Mouse (Mus musculus): Measurements from ENCODE around the gene Mfsd14a. TPM values are rescaled to one million over a fixed set of nuclear protein-coding genes. Genes with fewer than 3 reads are reported as not detected.
A peak's percentile ranks its signal among the peaks of the same experiment; 100 is the strongest.
"Not testable (repeated sequence)": the region's sequence is repeated elsewhere in the genome, so short reads cannot be mapped to it uniquely, and the experiment has no call there.

Gene Mfsd14a
- polyA plus RNA-seq, 1 experiment from 2014 or later = 91.8 TPM

DNA sequence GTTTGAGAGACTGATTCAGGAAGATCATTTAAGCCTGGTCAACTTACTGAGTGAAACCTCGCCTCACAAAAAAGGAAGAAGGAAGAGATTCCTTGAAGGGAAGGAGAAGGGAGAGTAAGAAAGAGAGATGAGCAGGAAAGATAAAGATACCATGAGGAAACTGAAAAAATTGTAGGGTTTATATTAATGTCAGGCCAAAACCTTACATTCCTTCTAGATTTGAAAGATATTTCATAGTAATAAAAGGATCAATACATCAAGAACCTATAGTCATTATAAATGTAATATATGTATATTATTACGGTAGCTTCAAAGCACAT, 33.1 kb upstream of the Mfsd14a start:
- no peak for DNase-seq (ENCODE audit: low spot score)
- H3K27ac ChIP-seq (ENCODE audit: low read depth) = no peak overlapping the region
- no peaks in the 10 kb centered on the region for H3K4me1 ChIP-seq (replicated peaks; ENCODE audit: control insufficient read depth, insufficient read depth, low read length)
- WGBS = 88% methylated on average over 2 of the region's 2 CpGs
- no peak overlapping the region for H3K9ac ChIP-seq (ENCODE audit: low read length)
- no peak overlapping the region for H3K4me2 ChIP-seq (ENCODE audit: low read length)
- H3K27me3 ChIP-seq (replicated peaks; ENCODE audit: control insufficient read depth, insufficient read depth, low read length) = no peaks in the 10 kb centered on the region
- H3K9me3 ChIP-seq (ENCODE audit: control insufficient read depth, low read length) = no peaks in the 10 kb centered on the region
- no peaks in the 10 kb centered on the region; the same call in 1 of the 2 replicates for H3K36me3 ChIP-seq (ENCODE audit: control insufficient read depth, insufficient read depth, low read length)
- no peak for ATAC-seq (replicated peaks; ENCODE audit: low FRiP score, low TSS enrichment, low read depth)
- H3K4me3 ChIP-seq (ENCODE audit: low read depth, low read length) = no peak overlapping the region

DNA sequence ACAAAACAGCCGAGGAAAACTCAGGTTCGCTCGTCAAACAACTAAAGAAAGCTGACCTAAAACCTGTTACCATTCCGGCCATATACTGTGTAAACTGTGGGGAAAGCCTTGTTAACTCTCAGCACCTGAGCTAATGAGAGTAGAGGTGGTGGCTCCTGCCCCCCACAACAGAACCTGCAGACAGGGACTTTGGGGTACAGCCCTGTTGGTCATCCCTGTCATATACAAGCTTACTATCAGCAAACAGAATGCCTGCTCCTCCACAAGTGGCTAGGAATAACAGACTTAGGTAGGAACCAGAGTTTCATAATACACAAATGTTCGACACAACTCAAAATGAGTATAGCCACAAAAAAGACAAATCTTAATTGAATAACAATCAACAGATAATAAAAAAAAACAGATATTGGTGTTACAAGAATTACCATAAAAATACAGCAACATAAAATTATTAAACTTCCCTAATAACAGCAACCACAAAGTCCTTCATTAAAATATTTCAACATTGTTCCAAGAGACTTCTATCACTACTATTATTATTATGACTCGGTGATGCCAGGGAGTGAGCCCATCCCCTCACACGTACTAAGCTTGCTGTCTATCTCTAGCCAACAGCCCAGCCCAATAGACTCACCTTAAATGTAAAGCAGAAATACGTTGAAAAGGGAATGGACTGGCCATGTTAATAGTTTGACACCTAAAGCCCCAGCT, 32.6 kb upstream of the Mfsd14a start:
- no peak overlapping the region for H3K4me2 ChIP-seq (ENCODE audit: low read length)
- ATAC-seq (replicated peaks; ENCODE audit: low FRiP score, low TSS enrichment, low read depth) (no peak), DNase-seq (ENCODE audit: low spot score) (no peak)
- no peak overlapping the region for H3K27ac ChIP-seq (ENCODE audit: low read depth)
- no peak overlapping the region for H3K9ac ChIP-seq (ENCODE audit: low read length)
- H3K4me3 ChIP-seq (ENCODE audit: low read depth, low read length) = no peak overlapping the region
- no peaks in the 10 kb centered on the region for H3K9me3 ChIP-seq (ENCODE audit: control insufficient read depth, low read length)
- no peaks in the 10 kb centered on the region for H3K4me1 ChIP-seq (replicated peaks; ENCODE audit: control insufficient read depth, insufficient read depth, low read length)
- WGBS = 87% methylated on average over 8 of the region's 8 CpGs
- no peaks in the 10 kb centered on the region for H3K27me3 ChIP-seq (replicated peaks; ENCODE audit: control insufficient read depth, insufficient read depth, low read length)
- H3K36me3 ChIP-seq (ENCODE audit: control insufficient read depth, insufficient read depth, low read length) = no peaks in the 10 kb centered on the region; the same call in 1 of the 2 replicates

- Histone ChIP-seq H3K36me3 (ENCODE audit: control insufficient read depth, insufficient read depth, low read length) (no peaks in the 10 kb centered on the region; the same call in 1 of the 2 replicates), H3K4me3 (ENCODE audit: low read depth, low read length) (no peak overlapping the region), H3K9me3 (ENCODE audit: control insufficient read depth, low read length) (no peaks in the 10 kb centered on the region), H3K27me3 (replicated peaks; ENCODE audit: control insufficient read depth, insufficient read depth, low read length) (no peaks in the 10 kb centered on the region), H3K4me2 (ENCODE audit: low read length) (no peak overlapping the region), H3K27ac (ENCODE audit: low read depth) (no peak overlapping the region), H3K9ac (ENCODE audit: low read length) (no peak overlapping the region), H3K4me1 (replicated peaks; ENCODE audit: control insufficient read depth, insufficient read depth, low read length) (no peaks in the 10 kb centered on the region)
- 92% methylated on average over 3 of the region's 3 CpGs for WGBS
- no peak for DNase-seq (ENCODE audit: low spot score)
- no peak for ATAC-seq (replicated peaks; ENCODE audit: low FRiP score, low TSS enrichment, low read depth)
Measured at GRCm38 (mm10) chr3:116694312-116694711, 31.8 kb upstream of the Mfsd14a start.

DNA sequence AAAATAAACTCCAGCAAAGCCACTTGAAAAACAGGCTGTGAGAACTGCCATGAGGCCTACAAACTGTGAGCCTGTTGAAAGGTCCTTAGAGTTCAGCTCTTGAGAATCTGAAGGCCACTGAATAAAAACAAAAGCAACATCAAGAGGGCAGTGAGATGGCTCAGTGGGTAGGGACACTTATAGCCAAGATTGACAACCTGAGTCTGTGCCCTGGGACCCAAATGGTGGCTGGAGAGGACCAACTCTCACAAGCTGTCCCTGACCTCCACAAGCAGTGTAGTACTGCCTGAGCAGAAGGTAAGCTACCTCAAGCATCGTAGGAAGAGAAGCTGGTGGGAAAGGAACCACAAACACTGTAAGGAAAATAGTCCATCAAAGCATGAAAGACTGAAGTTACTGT, 18.7 kb upstream of the Mfsd14a start, which contains the start of gene Gm43191:
Gm43191 (minus strand) TSS at position 101 of the 400 bp plus-strand sequence.
- no peaks in the 10 kb centered on the region for H3K9me3 ChIP-seq (ENCODE audit: control insufficient read depth, low read length)
- no peak within 1 kb of the TSS for H3K27ac ChIP-seq (ENCODE audit: low read depth)
- no peak within 1 kb of the TSS for H3K9ac ChIP-seq (ENCODE audit: low read length)
- ATAC-seq (replicated peaks; ENCODE audit: low FRiP score, low TSS enrichment, low read depth) = no peak
- H3K4me2 ChIP-seq (ENCODE audit: low read length) = no peak within 1 kb of the TSS
- H3K4me3 ChIP-seq (ENCODE audit: low read depth, low read length) = no peak within 1 kb of the TSS
- WGBS = 94% methylated on average over 1 of the region's 1 CpGs
- DNase-seq (ENCODE audit: low spot score) = no peak
- H3K4me1 ChIP-seq (replicated peaks; ENCODE audit: control insufficient read depth, insufficient read depth, low read length) = no peaks in the 10 kb centered on the region
- H3K36me3 ChIP-seq (ENCODE audit: control insufficient read depth, insufficient read depth, low read length) = 0 out of 2 replicates have a peak, but pooled peaks cover 20% of the 10 kb centered on the region
- H3K27me3 ChIP-seq (replicated peaks; ENCODE audit: control insufficient read depth, insufficient read depth, low read length) = no peaks in the 10 kb centered on the region

GRCm38 (mm10) chr3:116664281-116664680, 1.8 kb upstream of the Mfsd14a start:
- DNase-seq (ENCODE audit: low spot score); ATAC-seq (replicated peaks; ENCODE audit: low FRiP score, low TSS enrichment, low read depth); H3K4me3 ChIP-seq (ENCODE audit: low read depth, low read length); H3K9me3 ChIP-seq (ENCODE audit: control insufficient read depth, low read length); H3K9ac ChIP-seq (ENCODE audit: low read length); H3K27me3 ChIP-seq (replicated peaks; ENCODE audit: control insufficient read depth, insufficient read depth, low read length); H3K4me2 ChIP-seq (ENCODE audit: low read length); H3K27ac ChIP-seq (ENCODE audit: low read depth); H3K36me3 ChIP-seq (ENCODE audit: control insufficient read depth, insufficient read depth, low read length): not testable (repeated sequence)
- H3K4me1 ChIP-seq (replicated peaks; ENCODE audit: control insufficient read depth, insufficient read depth, low read length) = peaks cover 10% of the 10 kb centered on the region; the same call in 1 of the 2 replicates
- WGBS = 89% methylated on average over 9 of the region's 9 CpGs

GRCm38 (mm10) chr3:116661870-116662414, 535 bp downstream of the Mfsd14a start:
- no peaks in the 10 kb centered on the region for H3K27me3 ChIP-seq (replicated peaks; ENCODE audit: control insufficient read depth, insufficient read depth, low read length)
- H3K36me3 ChIP-seq (ENCODE audit: control insufficient read depth, insufficient read depth, low read length) = no peaks in the 10 kb centered on the region
- ATAC-seq (replicated peaks; ENCODE audit: low FRiP score, low TSS enrichment, low read depth) (peak; percentile 87), DNase-seq (ENCODE audit: low spot score) (no peak)
- H3K4me2 ChIP-seq (ENCODE audit: low read length) = peak overlapping the region; percentile 83
- 0% methylated on average over 60 of the region's 68 CpGs for WGBS
- H3K9me3 ChIP-seq (ENCODE audit: control insufficient read depth, low read length) = no peaks in the 10 kb centered on the region
- peaks cover 10% of the 10 kb centered on the region; the same call in 1 of the 2 replicates for H3K4me1 ChIP-seq (replicated peaks; ENCODE audit: control insufficient read depth, insufficient read depth, low read length)
- H3K9ac ChIP-seq (ENCODE audit: low read length) = peak overlapping the region; percentile 89
- peak overlapping the region; percentile 88 for H3K4me3 ChIP-seq (ENCODE audit: low read depth, low read length)
- H3K27ac ChIP-seq (ENCODE audit: low read depth) = peak overlapping the region; percentile 89

DNA sequence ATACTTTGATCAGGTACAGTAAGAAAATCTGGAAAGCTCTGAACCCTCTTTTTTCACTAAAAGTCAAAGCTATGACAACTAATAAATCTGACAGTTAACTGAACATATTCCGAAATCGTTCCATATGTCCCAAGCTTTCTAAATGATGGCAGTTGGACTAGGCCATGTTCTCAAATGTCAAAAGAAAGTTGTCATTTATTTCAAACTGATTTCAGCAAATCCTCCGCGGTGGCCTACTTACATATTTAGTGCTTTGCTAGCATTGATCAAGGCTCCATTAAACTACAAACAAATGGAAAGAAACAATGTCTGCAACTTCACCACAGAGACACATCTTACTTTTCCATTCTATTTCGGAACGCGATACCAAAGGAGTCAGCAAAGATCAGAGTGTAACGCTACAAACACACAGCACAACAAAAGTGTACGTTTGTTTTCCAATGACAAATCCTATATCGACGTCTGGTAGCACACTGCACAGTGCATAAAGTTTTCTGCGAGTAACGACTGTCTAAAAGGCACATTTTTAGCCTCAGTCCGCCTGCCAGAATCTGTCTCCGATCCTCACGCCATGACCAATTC, 1.1 kb downstream of the Mfsd14a start:
- no peak for DNase-seq (ENCODE audit: low spot score)
- 4% methylated on average over 16 of the region's 16 CpGs for WGBS
- H3K9ac ChIP-seq (ENCODE audit: low read length) = peak overlapping the region; percentile 89
- H3K9me3 ChIP-seq (ENCODE audit: control insufficient read depth, low read length) = no peaks in the 10 kb centered on the region
- H3K36me3 ChIP-seq (ENCODE audit: control insufficient read depth, insufficient read depth, low read length) = no peaks in the 10 kb centered on the region
- peak overlapping the region; percentile 83 for H3K4me2 ChIP-seq (ENCODE audit: low read length)
- peak overlapping the region; percentile 89 for H3K27ac ChIP-seq (ENCODE audit: low read depth)
- no peaks in the 10 kb centered on the region for H3K27me3 ChIP-seq (replicated peaks; ENCODE audit: control insufficient read depth, insufficient read depth, low read length)
- H3K4me3 ChIP-seq (ENCODE audit: low read depth, low read length) = peak overlapping the region; percentile 88
- ATAC-seq (replicated peaks; ENCODE audit: low FRiP score, low TSS enrichment, low read depth) = no peak
- peaks cover 10% of the 10 kb centered on the region; the same call in 1 of the 2 replicates for H3K4me1 ChIP-seq (replicated peaks; ENCODE audit: control insufficient read depth, insufficient read depth, low read length)

- no peaks in the 10 kb centered on the region for H3K27me3 ChIP-seq (replicated peaks; ENCODE audit: control insufficient read depth, insufficient read depth, low read length)
- no peak for ATAC-seq (replicated peaks; ENCODE audit: low FRiP score, low TSS enrichment, low read depth)
- no peak overlapping the region for H3K4me3 ChIP-seq (ENCODE audit: low read depth, low read length)
- H3K36me3 ChIP-seq (ENCODE audit: control insufficient read depth, insufficient read depth, low read length) = no peaks in the 10 kb centered on the region
- no peak overlapping the region for H3K27ac ChIP-seq (ENCODE audit: low read depth)
- no peaks in the 10 kb centered on the region for H3K9me3 ChIP-seq (ENCODE audit: control insufficient read depth, low read length)
- no peak overlapping the region for H3K4me2 ChIP-seq (ENCODE audit: low read length)
- no peak overlapping the region for H3K9ac ChIP-seq (ENCODE audit: low read length)
- WGBS = 84% methylated on average over 13 of the region's 13 CpGs
- DNase-seq (ENCODE audit: low spot score) = no peak
- peaks cover 10% of the 10 kb centered on the region; the same call in 1 of the 2 replicates for H3K4me1 ChIP-seq (replicated peaks; ENCODE audit: control insufficient read depth, insufficient read depth, low read length)
Measured at GRCm38 (mm10) chr3:116659856-116660430, 2.5 kb downstream of the Mfsd14a start.

Data from intestine, embryonic 14.5 days (tissue).